Mouse (Mus musculus) frontal cortex, postnatal 10 days (tissue): ENCODE data around the gene Erbb2.

ENCODE experiments used
- DNase-seq, 2 experiments: peaks; one replicate each; pipeline ENCODE4 v3.0.0; 2022; ENCODE audit warnings: low spot score in 2 of 2, mixed read lengths in 1 of 2

Gene Erbb2

DNA sequence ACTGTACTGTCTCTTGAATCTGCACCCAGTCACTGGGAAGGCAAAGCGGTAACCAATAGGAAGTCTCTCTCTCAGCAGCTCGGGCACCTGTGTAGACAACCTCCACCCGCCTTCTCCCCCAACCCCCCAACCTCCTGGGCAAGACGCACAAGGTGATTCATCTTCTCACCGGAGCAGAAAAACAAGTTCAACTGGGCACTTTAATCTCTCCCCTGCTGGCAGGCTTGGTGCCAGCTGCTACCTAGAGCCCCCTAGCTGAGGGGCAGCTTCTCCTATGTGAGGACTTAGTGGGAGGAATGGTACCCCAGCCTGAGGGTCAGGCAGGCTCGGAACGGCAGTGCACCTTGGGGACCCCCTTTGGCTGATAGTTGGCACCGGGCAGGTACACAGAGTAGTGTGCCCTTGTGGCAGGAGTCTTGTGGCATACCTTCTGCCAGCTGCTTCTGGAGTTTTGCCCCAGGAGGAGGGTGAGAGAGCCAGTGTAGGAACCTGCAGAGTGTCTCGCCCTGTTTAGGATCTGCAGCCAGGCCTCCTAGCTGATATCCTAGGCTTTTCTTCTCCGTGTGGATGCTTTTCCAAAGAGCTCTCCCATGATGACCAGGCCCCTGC is 6.8 kb downstream of the Erbb2 start:
- no peak for DNase-seq

DNA sequence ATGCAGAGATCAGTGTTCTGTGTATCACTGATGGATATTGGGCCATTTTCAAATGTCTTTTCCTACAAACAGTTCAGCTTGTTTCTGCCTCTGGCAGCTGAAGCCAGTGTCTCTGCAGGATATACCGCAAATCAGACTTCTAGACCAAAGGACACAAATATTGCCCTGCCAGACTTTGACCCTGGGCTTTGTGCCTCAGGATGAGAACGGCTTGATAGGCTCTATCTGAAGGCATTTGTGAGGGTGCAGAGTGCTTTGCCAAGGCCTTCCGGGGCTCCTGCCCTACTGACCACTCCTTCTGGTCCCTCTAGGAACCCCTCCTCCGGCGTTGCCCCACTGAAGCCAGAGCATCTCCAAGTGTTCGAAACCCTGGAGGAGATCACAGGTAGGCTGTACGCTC is 14.3 kb downstream of the Erbb2 start:
- no peak for DNase-seq

DNA sequence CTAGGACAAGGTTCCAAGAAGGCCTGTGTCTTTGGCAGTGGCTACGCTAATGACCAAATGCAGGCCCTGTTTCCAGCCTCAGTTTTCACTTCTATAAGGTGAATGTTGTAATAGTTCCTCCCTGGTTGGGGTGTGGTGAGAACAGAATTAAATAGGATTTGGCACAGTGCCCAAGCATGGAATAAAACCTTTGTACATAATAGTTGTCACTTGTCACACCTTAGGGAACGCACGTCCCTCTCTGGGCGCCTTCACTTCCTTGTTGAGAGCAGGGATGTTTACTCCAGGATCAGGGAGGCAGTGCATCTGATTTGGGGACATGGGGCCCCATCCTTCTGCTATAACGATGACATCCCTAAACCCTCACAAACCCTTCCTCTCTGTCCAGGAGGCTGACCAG is 16.2 kb downstream of the Erbb2 start:
- no peak for DNase-seq

DNA sequence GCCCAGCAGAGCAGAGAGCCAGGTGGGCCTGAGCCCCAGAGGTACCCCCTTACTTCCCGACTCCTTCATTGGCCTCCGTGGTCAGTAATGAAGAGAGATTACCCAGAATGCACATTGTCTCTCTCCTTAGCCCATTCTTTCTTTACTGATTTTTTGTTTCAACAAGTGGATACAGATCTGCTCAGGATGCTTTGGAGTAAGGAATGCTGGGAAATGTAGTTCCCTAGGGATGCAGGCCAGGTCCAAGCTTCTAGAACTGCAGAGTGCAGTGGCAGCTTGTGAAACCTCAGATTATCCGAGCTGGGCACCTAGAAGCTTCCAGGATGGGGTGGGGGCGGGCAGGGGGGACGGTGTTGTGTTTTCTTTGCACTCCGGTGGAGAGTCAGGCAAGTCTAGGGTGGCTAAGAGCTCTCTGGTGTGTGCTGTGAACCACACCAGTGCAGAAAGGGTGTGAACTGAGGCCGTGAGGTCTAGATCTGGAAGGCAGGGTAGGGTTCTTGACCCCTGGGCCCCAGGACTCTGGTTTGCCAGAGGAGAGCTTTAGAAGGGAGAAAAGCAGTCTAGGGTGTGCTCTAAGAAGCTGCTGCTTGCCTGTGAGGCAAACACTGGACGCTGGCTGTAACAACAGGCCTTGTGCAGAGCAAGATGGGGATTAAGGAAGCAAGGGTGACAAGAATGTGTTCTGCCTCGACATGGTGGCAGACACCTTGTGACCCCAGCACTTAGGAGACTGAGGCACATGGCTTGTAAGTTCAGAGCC is 19.7 kb downstream of the Erbb2 start:
- DNase-seq, result no peak

DNA sequence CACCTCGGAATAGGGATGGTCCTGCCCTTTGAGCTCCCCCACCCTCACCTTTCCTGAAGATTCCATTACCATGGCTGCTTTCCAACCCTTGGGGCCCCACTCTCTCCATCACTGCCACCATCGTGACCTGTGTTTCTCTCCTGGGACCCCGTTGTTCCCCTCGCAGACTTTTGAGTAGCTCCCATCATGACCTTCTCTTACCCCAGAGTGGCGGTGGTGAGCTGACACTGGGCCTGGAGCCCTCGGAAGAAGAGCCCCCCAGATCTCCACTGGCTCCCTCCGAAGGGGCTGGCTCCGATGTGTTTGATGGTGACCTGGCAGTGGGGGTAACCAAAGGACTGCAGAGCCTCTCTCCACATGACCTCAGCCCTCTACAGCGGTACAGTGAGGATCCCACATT is 23.5 kb downstream of the Erbb2 start:
- DNase-seq, result no peak

DNA sequence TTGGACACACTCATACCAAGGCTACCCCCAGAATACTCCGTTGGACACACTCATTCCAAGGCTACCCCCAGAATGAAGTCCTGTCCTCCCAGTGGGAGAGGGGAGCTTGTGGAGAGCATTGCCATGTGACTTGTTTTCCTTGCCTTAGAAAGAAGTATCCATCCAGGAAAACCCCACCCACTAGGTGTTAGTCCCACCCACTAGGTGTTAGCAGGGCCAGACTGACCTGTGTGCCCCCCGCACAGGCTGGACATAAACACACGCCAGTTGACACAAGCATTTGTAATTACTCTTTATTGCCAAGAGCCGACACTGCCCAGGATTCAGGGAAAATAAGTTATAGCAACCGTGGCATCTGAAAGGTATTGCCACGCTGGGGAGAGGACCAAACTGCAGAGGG is 25.2 kb downstream of the Erbb2 start:
- no peak for DNase-seq

DNA sequence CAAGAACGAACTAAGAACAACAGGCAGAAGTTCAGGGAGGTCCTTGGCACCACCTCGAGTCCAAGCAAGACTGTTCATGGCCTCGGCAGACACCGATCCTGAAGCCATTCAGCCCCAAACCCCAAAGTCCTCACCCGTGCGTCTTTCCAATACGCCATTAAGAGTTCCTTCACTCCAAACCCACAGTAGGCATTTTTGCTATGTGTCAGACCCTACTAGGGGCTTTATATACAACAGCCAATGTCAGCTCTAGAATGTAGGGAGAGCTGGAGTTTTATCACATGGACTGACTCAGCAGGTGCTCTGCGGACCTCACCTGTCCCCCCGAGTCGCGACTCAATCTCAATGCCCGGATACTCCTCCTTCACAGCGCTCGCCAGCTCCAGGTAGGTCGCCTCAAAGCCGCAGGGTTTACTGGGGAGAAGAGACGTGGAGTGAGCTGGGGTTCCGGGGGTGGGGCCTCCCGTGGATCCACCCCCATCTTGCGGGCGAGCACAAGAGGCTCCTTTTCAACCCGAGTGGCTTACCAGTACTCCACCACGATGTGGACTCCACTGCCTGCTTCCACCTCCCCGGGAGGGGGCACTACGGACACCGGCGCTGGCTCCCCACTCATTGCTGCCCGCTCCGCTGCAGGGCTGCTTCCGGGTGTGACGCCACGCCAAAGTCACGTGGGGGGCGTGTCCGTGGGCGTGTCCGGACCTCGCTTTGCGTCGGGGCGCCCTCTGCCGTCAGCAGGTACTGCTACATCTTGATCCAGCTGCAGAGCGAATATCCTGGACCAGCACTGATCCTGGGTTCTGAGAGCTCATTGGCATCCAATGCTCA is 26.3 kb downstream of the Erbb2 start, which contains the start of gene Mien1:
TSS of gene Mien1 (minus strand) at position 661 of the 828 bp plus-strand sequence.
- DNase-seq, result peak; percentile 92 to 96

DNA sequence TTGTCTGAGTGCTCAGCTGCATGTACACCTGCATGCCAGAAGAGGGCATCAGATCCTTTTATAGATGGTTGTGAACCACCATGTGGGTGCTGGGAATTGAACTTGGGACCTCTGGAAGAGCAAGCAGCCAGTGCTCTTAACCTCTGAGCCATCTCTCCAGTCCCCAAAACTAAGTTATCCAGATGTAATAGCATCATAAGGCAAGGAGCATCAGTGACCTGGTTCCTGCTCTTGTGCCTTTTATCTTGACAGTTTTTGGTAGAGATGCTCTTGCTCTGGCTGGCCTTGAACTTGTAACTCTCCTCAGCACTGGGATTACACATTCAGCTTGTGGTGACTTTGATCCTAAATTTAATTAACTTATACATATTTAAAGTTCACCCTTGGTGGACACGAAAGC is 31.4 kb downstream of the Erbb2 start:
- DNase-seq, result no peak

DNA sequence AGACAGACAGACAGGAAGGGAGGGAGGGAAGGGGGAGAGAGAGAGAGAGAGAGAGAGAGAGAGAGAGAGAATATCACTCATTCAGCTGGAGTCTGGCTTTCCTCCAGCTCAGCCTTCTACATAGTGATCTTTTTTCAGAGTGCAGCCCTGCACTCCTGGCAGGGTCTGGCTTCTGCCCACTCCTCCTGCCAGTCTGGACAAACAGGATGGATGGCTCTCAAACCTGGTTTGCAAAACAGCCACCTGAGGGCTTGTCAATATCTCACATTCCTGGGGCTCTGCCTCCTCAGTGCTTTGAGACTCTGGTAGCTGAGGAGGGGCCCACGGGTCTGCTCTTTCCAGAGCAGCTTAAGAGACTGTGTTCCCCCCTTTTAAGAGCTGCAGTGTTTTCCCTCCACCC is 33.0 kb downstream of the Erbb2 start:
- DNase-seq, result no peak

DNA sequence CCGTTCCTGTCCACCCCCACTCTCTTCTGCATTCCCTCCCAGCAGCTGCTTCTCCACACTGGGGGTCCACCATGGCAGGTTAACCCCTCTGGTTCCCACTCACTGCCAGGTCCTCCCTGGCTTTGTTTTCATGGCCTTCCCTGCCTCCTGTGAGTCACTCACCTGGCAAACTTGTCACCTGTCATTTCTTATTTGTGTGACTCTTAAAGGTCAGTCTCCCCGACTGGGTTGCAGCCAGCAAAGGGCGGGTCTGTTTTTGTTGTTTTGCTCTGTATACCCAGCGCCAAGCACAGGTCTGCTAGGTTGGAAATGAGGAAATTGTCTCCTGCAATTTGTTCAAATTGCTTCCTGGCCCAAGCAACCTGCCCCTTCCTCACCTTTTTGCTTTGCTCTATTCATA is 33.4 kb downstream of the Erbb2 start:
- no peak for DNase-seq

DNA sequence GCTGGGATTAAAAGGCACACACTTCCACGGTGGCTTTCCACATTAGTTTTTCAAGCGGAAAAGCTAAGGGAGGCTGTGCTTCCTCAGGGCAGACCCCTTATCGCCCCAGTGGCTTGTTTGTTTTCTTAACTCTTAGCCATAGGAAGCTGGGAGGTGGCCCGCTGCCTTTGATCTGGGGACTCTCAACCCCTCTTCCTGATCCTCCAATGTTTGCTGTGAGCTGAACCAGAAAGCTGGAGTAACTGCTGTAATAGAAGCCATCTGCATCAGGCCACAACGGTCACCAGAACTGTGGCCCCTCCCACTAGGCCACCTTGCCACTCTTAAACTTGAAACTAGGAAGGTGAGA is 33.9 kb downstream of the Erbb2 start, which contains the start of gene Grb7:
TSS of gene Grb7 (plus strand) at position 182 of the 349 bp plus-strand sequence.
- no peak for DNase-seq

DNA sequence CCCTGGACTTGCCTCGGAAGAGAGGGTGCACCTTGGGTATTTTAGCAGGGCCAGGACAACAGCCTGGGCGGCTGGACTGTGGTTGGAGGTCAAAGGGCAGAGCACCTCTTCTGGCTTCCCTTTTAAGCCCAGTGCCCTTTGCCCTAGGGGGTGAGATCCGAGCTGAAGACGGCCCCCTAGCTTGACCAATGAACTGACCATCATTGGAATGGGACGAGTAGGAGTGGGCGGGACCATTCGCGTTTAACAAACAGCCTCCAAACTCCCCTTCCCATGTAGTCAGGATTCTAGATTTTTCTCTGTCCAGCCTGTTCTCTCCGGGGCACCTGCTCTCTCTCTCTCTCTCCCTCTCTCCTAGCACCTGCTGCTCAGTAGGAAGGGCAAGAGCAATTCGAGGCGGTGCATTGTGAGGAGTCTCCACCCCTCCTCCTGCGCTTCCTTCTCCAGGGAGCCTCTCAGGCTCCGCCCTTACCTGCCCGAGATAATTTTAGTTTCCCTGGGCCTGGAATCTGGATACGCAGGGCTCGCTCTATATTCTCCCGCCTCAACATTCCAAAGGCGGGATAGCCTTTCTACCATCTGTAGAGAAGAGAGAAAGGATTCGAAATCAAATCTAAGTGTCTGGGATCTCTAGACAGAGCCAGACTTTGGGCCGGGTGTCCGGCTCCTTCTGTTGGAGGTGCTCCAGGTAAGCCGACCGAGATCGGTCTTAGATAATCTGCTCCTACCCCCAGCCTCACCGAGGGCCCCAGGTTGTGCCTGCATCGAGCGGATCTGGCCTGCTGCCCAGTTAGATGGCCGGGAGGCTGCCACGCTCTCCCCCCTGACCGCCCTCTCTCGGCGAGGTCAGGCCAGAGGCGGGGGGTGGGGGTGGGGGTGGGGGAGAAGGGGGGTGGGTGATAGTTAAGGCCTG is 34.5 kb downstream of the Erbb2 start:
- DNase-seq, result no peak

DNA sequence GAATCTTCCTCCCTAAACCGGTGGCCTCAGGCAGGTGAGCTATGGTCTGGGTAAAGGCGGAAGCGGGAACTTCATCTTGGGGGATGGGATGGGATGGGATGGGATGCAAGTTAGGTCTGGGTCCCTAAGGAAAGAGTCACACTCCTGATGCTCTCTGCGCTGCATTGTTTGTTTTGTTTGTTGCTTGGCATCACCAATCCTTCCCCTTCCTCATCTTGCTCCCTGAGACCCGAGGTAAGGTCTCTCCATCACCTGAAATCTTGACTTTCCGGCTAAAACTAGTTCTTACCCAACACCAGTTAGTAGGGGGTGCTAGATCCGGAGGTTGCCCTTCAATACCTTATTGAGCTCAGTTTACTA is 35.2 kb downstream of the Erbb2 start:
- no peak for DNase-seq

DNA sequence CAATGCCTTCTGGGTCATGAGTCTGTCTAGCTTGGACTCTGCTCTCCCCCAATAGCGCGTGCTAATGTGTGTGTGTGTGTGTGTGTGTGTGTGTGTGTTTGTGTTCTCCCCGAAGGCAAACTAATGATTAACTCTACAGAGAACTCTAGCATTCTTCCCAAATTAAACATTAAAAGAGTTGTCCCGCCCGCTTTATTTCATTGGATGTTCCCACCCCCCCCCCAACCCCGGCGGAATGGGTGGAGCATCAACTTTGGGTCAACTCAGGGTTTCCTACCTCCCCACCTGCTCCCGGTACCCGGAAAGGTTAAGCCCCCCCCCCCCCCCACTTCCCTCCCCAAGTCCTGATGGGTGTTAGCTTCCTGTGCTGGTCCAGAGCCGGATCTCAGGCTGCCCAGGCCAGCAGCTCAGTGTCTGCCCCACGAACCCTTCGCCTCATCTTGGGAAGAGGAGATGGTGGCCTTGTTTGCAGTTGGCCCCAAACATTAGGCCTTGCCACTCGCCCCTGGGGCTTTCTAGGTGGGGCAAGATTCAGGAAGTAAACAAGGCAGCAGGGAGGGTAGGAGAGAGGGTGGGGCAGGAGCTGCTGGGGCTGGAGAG is 36.0 kb downstream of the Erbb2 start:
- DNase-seq, result no peak

DNA sequence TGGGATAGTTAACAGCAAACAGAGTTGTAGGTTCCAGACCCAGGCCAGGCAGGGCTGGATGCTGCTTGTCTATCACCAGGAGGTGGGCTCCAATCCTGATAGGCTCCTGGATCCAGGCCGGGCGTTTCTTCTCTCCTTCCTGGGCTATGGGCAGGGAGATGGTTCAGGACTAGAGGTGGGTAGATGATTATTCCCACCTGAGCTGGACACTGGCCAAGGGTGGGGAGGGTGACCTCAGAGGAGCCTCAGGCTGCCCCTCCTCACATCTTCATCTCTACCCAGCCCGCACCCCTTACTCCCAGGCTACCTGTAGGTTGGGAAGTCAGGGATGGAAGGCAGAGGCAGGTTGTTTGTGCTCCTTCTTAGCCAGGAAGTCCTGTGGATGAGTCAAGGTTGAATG is 37.1 kb downstream of the Erbb2 start:
- no peak for DNase-seq

DNA sequence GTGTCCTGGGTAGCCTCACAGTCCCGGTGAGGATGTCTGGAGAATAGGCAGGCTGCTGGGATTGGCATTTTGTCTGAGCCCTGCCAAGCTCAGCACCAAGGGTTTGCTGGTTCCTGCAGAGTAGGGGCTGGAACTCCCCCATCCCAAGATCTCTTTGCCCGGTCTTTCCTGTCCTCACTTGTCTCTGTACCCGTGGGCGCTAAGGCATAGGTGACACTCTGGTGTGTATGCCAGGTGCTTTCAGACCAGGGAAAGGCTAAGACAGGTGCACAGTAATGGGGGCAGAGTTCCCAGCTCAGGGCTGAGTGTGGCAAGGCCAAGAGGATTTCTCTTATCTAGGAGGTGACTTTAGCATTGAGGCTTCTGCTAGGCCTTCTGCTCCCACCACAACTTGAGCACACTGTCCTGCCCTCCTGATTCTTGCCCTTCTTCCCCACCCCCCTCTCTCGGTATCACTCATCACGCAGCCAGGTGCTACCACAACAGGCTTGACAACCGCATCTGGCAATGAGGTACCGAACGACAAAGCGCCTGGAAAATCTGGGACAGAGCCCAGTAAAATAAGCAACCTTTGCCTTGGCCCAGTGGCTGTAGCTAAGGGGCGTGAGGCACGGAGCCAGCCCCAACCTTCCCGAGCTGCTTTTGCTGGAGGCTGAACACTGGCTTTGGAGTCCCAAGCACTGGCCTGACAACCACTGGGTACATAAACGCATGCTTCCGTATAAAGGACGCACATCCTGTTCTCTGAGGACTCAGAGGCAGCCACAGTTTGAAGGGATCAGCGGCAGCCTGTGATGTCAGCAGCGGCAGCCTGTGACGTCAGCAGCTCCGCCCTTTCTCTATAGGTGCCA is 37.9 kb downstream of the Erbb2 start:
- no peak for DNase-seq

DNA sequence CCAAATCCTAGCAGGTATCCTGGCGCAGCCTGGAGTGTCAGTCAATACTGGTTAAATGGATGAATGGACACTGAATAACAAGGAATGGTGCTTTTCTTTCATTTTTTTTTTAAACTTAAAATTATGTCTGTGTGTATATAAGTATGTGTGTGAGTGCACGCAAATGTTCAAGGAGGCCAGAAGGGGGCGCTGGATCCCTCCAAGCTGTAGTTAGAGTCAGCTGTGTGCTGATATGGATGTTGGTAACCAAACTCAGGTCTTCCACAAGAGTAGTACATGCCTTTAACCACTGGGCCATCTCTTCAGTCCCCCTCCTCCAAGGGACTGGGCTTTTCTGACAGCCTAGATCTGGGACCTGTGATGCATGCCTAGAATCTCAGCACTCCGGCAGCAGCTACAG is 43.2 kb downstream of the Erbb2 start:
- DNase-seq, result no peak

DNA sequence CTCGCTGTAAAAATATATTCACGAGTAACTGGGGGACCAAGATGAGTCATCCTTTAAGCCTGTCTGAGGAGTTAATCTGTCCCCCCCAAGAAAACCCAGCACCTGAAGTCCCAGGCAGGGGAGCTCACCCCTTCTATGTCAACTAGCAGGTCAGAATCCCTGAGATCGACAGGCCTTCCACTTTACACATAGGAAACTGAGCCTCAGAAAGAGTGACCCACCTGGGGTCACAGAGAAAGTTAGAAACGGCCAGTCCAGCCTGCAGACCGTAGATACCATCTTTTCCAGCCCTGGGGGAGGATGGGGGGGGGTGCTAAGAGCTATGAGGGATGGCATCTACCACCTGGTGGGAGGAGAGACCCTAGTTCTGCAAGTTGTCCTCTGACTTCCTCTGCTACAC is 44.3 kb downstream of the Erbb2 start:
- no peak for DNase-seq

DNA sequence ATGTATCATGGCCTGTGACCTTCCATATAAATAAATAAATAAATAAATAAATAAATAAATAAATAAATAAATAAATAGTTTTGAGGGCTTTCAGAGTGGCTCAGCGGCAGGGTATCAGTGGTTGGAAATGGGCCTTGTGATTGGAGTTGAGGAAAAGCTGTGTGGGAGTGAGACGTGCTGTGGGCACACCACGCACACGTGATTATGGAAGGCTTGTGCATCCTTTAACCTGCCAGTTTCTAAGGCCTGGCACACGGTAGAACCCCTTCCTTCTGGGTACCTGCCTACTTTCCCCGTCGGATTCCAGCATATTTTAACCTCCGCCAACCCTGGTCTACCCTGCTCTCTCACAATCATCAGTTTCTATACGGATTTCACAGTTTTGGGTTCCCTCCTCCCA is 44.7 kb downstream of the Erbb2 start:
- DNase-seq, result no peak

DNA sequence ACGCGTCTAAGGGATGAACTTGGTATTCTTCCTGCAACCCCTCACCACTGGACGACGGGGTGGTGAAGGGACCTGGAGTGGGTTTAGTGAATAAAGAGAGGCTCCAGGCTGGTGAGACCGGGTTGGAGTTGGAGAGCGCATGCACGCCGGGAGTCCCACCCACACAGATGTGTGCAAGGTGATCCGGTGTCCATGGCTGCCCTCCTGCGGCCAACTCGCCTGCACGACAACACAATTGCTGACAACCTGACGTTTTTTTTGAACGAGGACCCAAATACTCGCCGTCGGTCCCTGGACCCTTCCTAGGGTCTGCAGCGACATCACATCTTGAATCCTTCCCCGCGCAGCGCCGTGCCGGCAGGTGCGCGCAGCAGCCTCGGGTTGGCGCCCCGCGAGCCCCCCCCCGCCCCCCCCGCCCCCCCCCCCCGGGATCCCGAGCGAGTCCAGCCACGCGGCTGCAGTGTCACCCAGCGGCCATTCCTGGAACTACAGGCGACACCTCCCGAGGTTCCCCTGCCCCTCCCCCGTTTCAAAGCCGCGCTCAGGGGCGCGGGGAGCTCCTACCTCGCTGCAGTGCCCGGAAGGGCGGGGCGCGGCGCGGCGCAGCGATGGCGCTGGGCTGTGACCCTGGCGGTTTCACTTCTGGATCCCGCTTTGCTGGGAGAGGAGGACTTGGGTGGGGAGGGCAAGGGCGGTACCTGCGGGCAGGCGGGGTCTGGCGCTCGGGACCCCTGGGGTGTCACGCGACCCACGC is 45.3 kb downstream of the Erbb2 start:
- peak; percentile 50 to 80 for DNase-seq
